Mouse (Mus musculus) hindbrain, postnatal 0 days (tissue): ENCODE measurements around the gene Rrp12. TPM values are rescaled to one million over a fixed set of nuclear protein-coding genes. Genes with fewer than 3 reads are reported as not detected.
A peak's percentile ranks its signal among the peaks of the same experiment; 100 is the strongest.

ENCODE experiments used
- ATAC-seq: fragments of 200-750 bp; cut with Nextera tagmentation; 2 replicates; pipeline ENCODE4 v1.8.0; 2017; ENCODE audit warnings: mild to moderate bottlenecking, moderate TSS enrichment, moderate library complexity
- DNase-seq: peaks from one replicate; pipeline ENCODE4 v3.0.0-alpha.2; 2015; ENCODE audit warnings: low spot score
- H3K27ac ChIP-seq: fragments of 300-500 bp; sonication (generic); 2 replicates; pipeline ENCODE4 v1.5.1; 2014; ENCODE audit warnings: mild to moderate bottlenecking
- H3K27me3 ChIP-seq: fragments of 300-500 bp; sonication (generic); 2 replicates; pipeline ENCODE4 v1.6.1; 2014; ENCODE audit warnings: low read length, mixed read lengths; ENCODE audit not compliant: insufficient read depth
- H3K36me3 ChIP-seq: fragments of 300-500 bp; sonication (generic); 2 replicates; pipeline ENCODE4 v1.6.1; 2014; ENCODE audit warnings: low read length, mixed read lengths; ENCODE audit not compliant: insufficient read depth
- H3K4me1 ChIP-seq: fragments of 300-500 bp; sonication (generic); 2 replicates; pipeline ENCODE4 v1.6.1; 2014; ENCODE audit warnings: antibody characterized with exemption, low read length, mixed read lengths; ENCODE audit not compliant: insufficient read depth
- H3K4me2 ChIP-seq: fragments of 300-500 bp; sonication (generic); 2 replicates; pipeline ENCODE4 v1.6.1; 2014; ENCODE audit warnings: low read depth, mild to moderate bottlenecking, low read length, moderate library complexity, mixed read lengths
- H3K4me3 ChIP-seq: fragments of 300-500 bp; sonication (generic); 2 replicates; pipeline ENCODE4 v1.5.1; 2014; ENCODE audit warnings: low read length
- H3K9ac ChIP-seq: fragments of 300-500 bp; sonication (generic); replicated peaks from 2 replicates; pipeline ENCODE4 v1.6.1; 2014; ENCODE audit warnings: mild to moderate bottlenecking, low read length, moderate library complexity, mixed read lengths
- H3K9me3 ChIP-seq: fragments of 300-500 bp; sonication (generic); 2 replicates; pipeline ENCODE4 v1.6.1; 2016; ENCODE audit warnings: low read length, mixed read lengths
- CTCF ChIP-seq: IDR thresholded peaks from 2 replicates; pipeline ENCODE4 v1.5.1; 2016; ENCODE audit warnings: antibody characterized with exemption, control low read depth, low read depth
- WGBS: fragments of 180-500 bp; shearing (Covaris S2); extraction: QIAGEN DNeasy Blood & Tissue Kit; methylation state at CpG from one replicate; pipeline ENCODE4 v1.1.7; 2014; 5-methylcytosine and 5-hydroxymethylcytosine counted together
- polyA plus RNA-seq: library from polyadenylated mRNA; unstranded; fragments of >200 nt; fragmentation: Nextera tagmentation; extraction: Ambion mirVana; gene quantifications from 2 replicates; pipeline ENCODE4 v1.2.1, GENCODE M21; 2015
- total RNA-seq: library from RNA; depleted of rRNA; stranded (reverse); fragments of >200 nt; gene quantifications from 2 replicates; pipeline ENCODE4 v1.2.3, GENCODE M21; 2014

Rrp12 gene
- total and polyA plus RNA-seq, 2 experiments from 2014 or later = 12.3 to 19.2 TPM

DNA sequence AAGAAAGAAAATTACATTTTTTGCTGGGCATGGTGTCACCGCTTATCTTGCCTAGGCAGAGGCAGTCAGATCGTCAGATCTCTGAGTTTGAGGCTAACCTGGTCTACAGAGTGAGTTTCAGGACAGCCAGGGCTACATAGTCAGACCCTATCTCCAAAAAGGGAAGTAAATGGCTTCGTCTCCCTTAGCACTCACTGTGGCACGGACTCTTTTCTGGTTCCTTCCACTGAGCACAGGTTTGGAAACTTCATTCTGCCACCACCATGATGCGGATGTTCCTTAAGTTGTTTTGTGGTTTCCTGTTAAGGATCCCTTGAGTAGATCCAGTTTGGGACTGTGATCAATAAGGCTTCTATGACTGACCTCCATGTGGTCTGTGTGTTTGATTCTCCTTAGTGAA, 71.0 kb downstream of the Rrp12 start:
- no peak for DNase-seq
- no peaks in the 10 kb centered on the region for H3K27me3 ChIP-seq
- no peaks in the 10 kb centered on the region for H3K36me3 ChIP-seq
- no peak overlapping the region for H3K4me3 ChIP-seq
- H3K9ac ChIP-seq = no peak overlapping the region
- TF ChIP-seq CTCF = no peak
- 86% methylated on average over 5 of the region's 5 CpGs for WGBS
- no peaks in the 10 kb centered on the region for H3K4me1 ChIP-seq
- H3K27ac ChIP-seq = no peak overlapping the region
- H3K4me2 ChIP-seq = no peak overlapping the region
- ATAC-seq = no peak
- no peaks in the 10 kb centered on the region for H3K9me3 ChIP-seq

- WGBS = 88% methylated on average over 1 of the region's 1 CpGs
- ATAC-seq = no peak
- Histone ChIP-seq H3K4me3 (no peak overlapping the region), H3K4me2 (no peak overlapping the region), H3K9ac (no peak overlapping the region), H3K36me3 (no peaks in the 10 kb centered on the region), H3K9me3 (no peaks in the 10 kb centered on the region), H3K4me1 (no peaks in the 10 kb centered on the region), H3K27me3 (no peaks in the 10 kb centered on the region), H3K27ac (no peak overlapping the region)
- no peak for TF ChIP-seq CTCF
- no peak for DNase-seq
These were observed 73.4 kb downstream of the Rrp12 start for GRCm38 (mm10) chr19:41822589-41822988.

GRCm38 (mm10) chr19:41821436-41821835, 74.5 kb downstream of the Rrp12 start:
- Histone ChIP-seq H3K27ac (no peak overlapping the region), H3K9ac (no peak overlapping the region), H3K4me2 (no peak overlapping the region), H3K9me3 (no peaks in the 10 kb centered on the region), H3K27me3 (no peaks in the 10 kb centered on the region), H3K4me1 (no peaks in the 10 kb centered on the region), H3K36me3 (no peaks in the 10 kb centered on the region), H3K4me3 (no peak overlapping the region)
- no peak for TF ChIP-seq CTCF
- ATAC-seq = no peak
- WGBS = 20% methylated on average over 5 of the region's 5 CpGs
- no peak for DNase-seq

DNA sequence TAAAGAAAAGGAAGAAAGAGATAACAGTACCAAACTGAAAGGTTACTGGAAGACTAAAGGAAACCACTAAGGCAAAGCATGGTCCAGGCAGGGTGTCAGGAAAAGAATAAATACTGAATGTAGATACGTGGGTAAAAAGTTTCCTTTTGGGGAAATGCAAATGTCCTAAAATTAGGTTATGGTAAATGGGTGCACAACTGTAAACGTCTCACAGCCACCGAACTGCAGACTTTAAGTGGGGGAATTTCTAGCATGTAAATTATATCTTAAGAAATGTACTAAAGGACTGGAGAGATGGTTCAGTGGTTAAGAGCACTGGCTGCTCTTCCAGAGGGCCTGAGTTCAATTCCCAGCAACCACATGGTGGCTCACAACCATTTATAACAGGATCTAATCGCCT, 77.2 kb downstream of the Rrp12 start:
- ATAC-seq (no peak), DNase-seq (no peak)
- Histone ChIP-seq H3K4me2 (no peak overlapping the region), H3K4me1 (no peaks in the 10 kb centered on the region), H3K4me3 (no peak overlapping the region), H3K9me3 (no peaks in the 10 kb centered on the region), H3K36me3 (no peaks in the 10 kb centered on the region), H3K9ac (no peak overlapping the region), H3K27ac (no peak overlapping the region), H3K27me3 (no peaks in the 10 kb centered on the region)
- WGBS = 84% methylated on average over 4 of the region's 4 CpGs
- no peak for TF ChIP-seq CTCF

GRCm38 (mm10) chr19:41817325-41817724, 78.6 kb downstream of the Rrp12 start:
- Histone ChIP-seq H3K36me3 (no peaks in the 10 kb centered on the region), H3K4me3 (no peak overlapping the region), H3K4me1 (no peaks in the 10 kb centered on the region), H3K27ac (no peak overlapping the region), H3K27me3 (no peaks in the 10 kb centered on the region), H3K9me3 (no peaks in the 10 kb centered on the region), H3K9ac (no peak overlapping the region), H3K4me2 (no peak overlapping the region)
- peak; percentile 51; the same call in 1 of the 2 replicates for ATAC-seq
- peak; percentile 23 for DNase-seq
- no peak for TF ChIP-seq CTCF
- WGBS = 54% methylated on average over 10 of the region's 10 CpGs

DNA sequence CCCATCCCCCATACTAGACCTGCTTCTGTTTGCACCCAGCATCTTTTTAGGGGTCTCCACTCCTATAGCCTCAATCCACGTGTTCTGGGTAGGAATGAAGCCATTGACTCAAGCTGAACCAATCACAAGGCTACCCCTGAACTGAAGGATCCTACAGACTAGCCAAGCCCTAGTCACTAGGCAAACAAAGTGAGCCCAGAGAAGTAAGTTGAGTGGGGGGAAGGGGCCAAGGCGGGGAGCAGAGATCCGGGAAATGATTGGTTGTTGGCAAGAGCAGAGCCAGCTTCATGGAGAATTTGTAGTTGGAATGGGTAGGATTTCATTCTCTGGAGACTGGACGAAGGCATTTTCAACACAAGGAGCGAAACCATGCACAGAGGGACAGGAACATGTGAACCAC, 79.1 kb downstream of the Rrp12 start:
- DNase-seq = no peak
- Histone ChIP-seq H3K9me3 (no peaks in the 10 kb centered on the region), H3K9ac (no peak overlapping the region), H3K4me2 (no peak overlapping the region), H3K27me3 (no peaks in the 10 kb centered on the region), H3K4me3 (no peak overlapping the region), H3K36me3 (no peaks in the 10 kb centered on the region), H3K4me1 (no peaks in the 10 kb centered on the region), H3K27ac (no peak overlapping the region)
- no peak for ATAC-seq
- WGBS = 69% methylated on average over 5 of the region's 5 CpGs
- TF ChIP-seq CTCF = no peak

DNA sequence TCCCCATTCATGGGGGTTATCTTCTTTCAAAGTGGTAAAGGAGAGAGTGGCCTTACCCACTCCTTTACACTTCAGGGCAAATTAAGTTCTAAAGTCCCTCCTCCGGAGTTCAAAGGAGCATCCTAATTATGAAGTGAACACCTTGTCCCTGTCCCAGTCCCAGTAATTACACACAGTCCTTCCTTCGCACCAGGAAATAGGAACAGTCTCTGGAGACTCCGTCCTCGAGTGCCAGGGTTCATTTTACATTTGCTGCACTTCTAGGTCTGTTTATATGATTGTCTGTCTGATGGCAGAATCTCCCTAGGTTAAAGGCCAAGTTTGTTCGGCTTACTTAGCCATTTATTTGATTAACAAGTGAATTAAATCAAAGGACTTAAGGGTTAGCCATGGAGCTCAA, 79.6 kb downstream of the Rrp12 start:
- Histone ChIP-seq H3K36me3 (no peaks in the 10 kb centered on the region), H3K4me1 (no peaks in the 10 kb centered on the region), H3K9me3 (no peaks in the 10 kb centered on the region), H3K9ac (no peak overlapping the region), H3K27ac (no peak overlapping the region), H3K4me2 (no peak overlapping the region), H3K4me3 (no peak overlapping the region), H3K27me3 (no peaks in the 10 kb centered on the region)
- no peak for ATAC-seq
- TF ChIP-seq CTCF = no peak
- DNase-seq = no peak
- WGBS = 78% methylated on average over 5 of the region's 5 CpGs
